Mouse (Mus musculus): ENCODE data around the gene Supt7l. TPM values are rescaled to one million over a fixed set of nuclear protein-coding genes. Genes with fewer than 3 reads are reported as not detected.
A peak's percentile ranks its signal among the peaks of the same experiment; 100 is the strongest.

The Supt7l gene
- total and polyA plus RNA-seq, 2 experiments from 2014 or later: 21.9 to 24.1 TPM

DNA sequence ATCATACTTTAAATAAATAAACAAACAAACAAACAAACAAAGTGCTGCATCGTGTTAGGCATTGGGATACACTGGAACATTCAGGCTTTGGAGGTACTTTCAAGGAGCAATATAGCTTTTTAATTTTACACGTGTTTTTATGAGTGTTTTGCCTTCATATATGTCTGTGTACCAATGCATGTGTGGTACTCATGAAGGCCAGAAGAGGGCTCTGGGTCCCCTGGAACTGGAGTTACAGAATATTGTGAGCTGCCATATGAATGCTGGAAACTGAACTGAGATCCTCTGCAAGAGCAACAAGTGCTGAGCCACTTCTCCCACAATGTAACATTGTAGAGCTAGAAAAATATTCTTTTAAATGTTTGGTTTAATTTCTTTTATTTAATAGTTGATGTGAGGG is 7.6 kb upstream of the Supt7l start:
- H3K27ac ChIP-seq: no peak overlapping the region
- no peak overlapping the region for H3K4me3 ChIP-seq (ENCODE audit: low read length)
- DNase-seq (ENCODE audit: low spot score) (no peak), ATAC-seq (no peak)
- peaks cover 61% of the 10 kb centered on the region for H3K36me3 ChIP-seq (ENCODE audit: insufficient read depth, low read length)
- TF ChIP-seq CTCF (IDR thresholded peaks at IDR 0.05; ENCODE audit: low read depth): no peak
- no peaks in the 10 kb centered on the region for H3K27me3 ChIP-seq (ENCODE audit: insufficient read depth, low read length)
- H3K4me2 ChIP-seq (ENCODE audit: low read depth, low read length): no peak overlapping the region
- no peaks in the 10 kb centered on the region for H3K4me1 ChIP-seq (ENCODE audit: insufficient read depth, low read length)
- no peak overlapping the region for H3K9ac ChIP-seq (replicated peaks; ENCODE audit: low read length)
- WGBS: 89% methylated on average over 2 of the region's 2 CpGs
- H3K9me3 ChIP-seq (ENCODE audit: low read length): no peaks in the 10 kb centered on the region

DNA sequence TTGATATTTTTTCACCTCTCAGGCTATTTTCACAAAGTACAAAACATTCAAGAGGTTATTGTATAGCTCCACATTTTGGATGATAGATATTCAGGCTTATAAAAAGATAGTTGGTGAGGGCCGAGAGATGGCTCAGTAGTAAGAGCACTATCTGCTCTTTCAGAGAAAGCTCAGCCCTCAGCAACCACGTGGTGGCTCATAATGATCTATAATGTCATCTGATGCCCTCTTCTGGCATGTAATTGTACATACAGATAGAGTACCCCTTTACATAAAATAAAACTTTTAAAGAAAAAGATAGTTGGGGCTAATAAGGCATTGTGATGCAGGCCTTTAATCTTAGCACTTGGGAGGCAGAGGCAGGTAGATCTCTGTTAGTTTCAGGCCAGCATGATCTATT is 953 bp upstream of the Supt7l start:
- H3K4me1 ChIP-seq (ENCODE audit: insufficient read depth, low read length): peaks cover 16% of the 10 kb centered on the region
- no peaks in the 10 kb centered on the region for H3K9me3 ChIP-seq (ENCODE audit: low read length)
- H3K4me2 ChIP-seq (ENCODE audit: low read depth, low read length): peak overlapping the region; percentile 99
- no peak for TF ChIP-seq CTCF (IDR thresholded peaks at IDR 0.05; ENCODE audit: low read depth)
- 47% methylated on average over 2 of the region's 2 CpGs for WGBS
- DNase-seq (ENCODE audit: low spot score) (no peak), ATAC-seq (no peak)
- H3K4me3 ChIP-seq (ENCODE audit: low read length): no peak overlapping the region
- no peak overlapping the region for H3K27ac ChIP-seq
- no peak overlapping the region for H3K9ac ChIP-seq (replicated peaks; ENCODE audit: low read length)
- H3K36me3 ChIP-seq (ENCODE audit: insufficient read depth, low read length): peaks cover 31% of the 10 kb centered on the region; the same call in 1 of the 2 replicates
- H3K27me3 ChIP-seq (ENCODE audit: insufficient read depth, low read length): no peaks in the 10 kb centered on the region

DNA sequence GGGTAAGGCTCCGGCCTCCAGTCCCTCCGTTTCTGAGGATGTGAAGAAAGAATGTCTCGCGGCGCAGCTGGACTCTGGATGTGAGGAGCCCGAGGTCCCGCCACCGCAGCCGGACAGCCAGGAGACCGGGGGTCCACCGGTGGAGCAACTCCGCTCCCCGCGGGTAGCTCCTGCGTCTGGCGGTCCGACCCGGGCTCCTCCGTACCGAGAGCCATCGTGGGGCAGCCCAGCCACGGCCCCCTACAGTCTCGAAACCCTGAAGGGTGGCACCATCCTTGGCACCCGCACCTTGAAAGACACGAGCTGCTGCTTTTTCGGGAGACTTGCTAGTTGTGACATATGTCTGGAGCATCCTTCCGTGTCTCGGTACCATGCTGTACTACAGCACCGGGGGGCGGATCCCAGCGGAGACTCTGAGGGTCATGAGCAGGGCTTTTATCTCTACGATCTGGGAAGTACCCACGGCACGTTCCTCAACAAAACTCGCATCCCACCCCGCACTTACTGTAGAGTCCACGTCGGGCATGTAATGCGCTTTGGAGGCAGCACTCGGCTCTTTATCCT is 408 bp downstream of the Supt7l start:
- H3K9ac ChIP-seq (replicated peaks; ENCODE audit: low read length): peak overlapping the region; percentile 83
- H3K9me3 ChIP-seq (ENCODE audit: low read length): no peaks in the 10 kb centered on the region
- H3K4me2 ChIP-seq (ENCODE audit: low read depth, low read length): peak overlapping the region; percentile 99
- TF ChIP-seq CTCF (IDR thresholded peaks at IDR 0.05; ENCODE audit: low read depth): no peak
- DNase-seq (ENCODE audit: low spot score): no peak
- 4% methylated on average over 40 of the region's 40 CpGs for WGBS
- H3K4me1 ChIP-seq (ENCODE audit: insufficient read depth, low read length): peaks cover 16% of the 10 kb centered on the region
- peak overlapping the region; percentile 89; the same call in 1 of the 2 replicates for H3K27ac ChIP-seq
- ATAC-seq: peak; percentile 15; the same call in 1 of the 2 replicates
- H3K36me3 ChIP-seq (ENCODE audit: insufficient read depth, low read length): peaks cover 20% of the 10 kb centered on the region; the same call in 1 of the 2 replicates
- peak overlapping the region; percentile 96 for H3K4me3 ChIP-seq (ENCODE audit: low read length)
- no peaks in the 10 kb centered on the region for H3K27me3 ChIP-seq (ENCODE audit: insufficient read depth, low read length)

- peak within 1 kb of the TSS; percentile 99 for H3K4me2 ChIP-seq (ENCODE audit: low read depth, low read length)
- H3K9me3 ChIP-seq (ENCODE audit: low read length): no peaks in the 10 kb centered on the region
- H3K4me3 ChIP-seq (ENCODE audit: low read length): peak within 1 kb of the TSS; percentile 96
- peak within 1 kb of the TSS; percentile 89 for H3K27ac ChIP-seq
- H3K4me1 ChIP-seq (ENCODE audit: insufficient read depth, low read length): peaks cover 16% of the 10 kb centered on the region
- TF ChIP-seq CTCF (IDR thresholded peaks at IDR 0.05; ENCODE audit: low read depth): no peak
- peak within 1 kb of the TSS; percentile 83 for H3K9ac ChIP-seq (replicated peaks; ENCODE audit: low read length)
- WGBS: under 1% methylated on average over 28 of the region's 28 CpGs
- H3K27me3 ChIP-seq (ENCODE audit: insufficient read depth, low read length): no peaks in the 10 kb centered on the region
- ATAC-seq (peak; percentile 94), DNase-seq (ENCODE audit: low spot score) (peak; percentile 83)
- peaks cover 13% of the 10 kb centered on the region; the same call in 1 of the 2 replicates for H3K36me3 ChIP-seq (ENCODE audit: insufficient read depth, low read length)
Measured at GRCm38 (mm10) chr5:31526354-31527116, 1.1 kb downstream of the Supt7l start, which contains the start of gene Slc4a1ap. TSS of gene Slc4a1ap (plus strand) at chr5:31526995.

DNA sequence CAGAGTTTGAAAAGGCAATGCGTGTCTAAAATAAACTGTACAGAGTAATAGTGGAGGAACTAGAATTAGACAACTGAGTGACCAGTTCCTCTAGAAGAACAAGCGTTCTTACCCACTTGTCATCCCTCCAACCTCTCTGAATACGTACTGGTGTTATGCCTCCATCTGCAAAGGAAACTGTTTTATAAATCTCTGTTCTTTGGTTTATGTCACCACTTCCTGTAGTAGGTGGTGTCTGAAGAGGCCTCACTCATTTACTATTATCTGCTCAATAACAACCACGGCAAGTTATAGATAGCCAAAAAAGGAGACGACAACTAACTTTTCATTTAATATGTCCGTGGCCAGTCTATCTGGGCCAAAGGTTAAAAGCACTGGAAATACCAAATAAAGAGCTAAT is 7.1 kb downstream of the Supt7l start:
- peaks cover 39% of the 10 kb centered on the region for H3K36me3 ChIP-seq (ENCODE audit: insufficient read depth, low read length)
- no peak for DNase-seq (ENCODE audit: low spot score)
- H3K9ac ChIP-seq (replicated peaks; ENCODE audit: low read length): no peak overlapping the region
- no peaks in the 10 kb centered on the region for H3K27me3 ChIP-seq (ENCODE audit: insufficient read depth, low read length)
- ATAC-seq: no peak
- 95% methylated on average over 6 of the region's 6 CpGs for WGBS
- H3K27ac ChIP-seq: no peak overlapping the region
- TF ChIP-seq CTCF (IDR thresholded peaks at IDR 0.05; ENCODE audit: low read depth): no peak
- peaks cover 2% of the 10 kb centered on the region; the same call in 1 of the 2 replicates for H3K4me1 ChIP-seq (ENCODE audit: insufficient read depth, low read length)
- H3K4me3 ChIP-seq (ENCODE audit: low read length): no peak overlapping the region
- H3K4me2 ChIP-seq (ENCODE audit: low read depth, low read length): no peak overlapping the region
- no peaks in the 10 kb centered on the region for H3K9me3 ChIP-seq (ENCODE audit: low read length)

- Histone ChIP-seq H3K4me1 (ENCODE audit: insufficient read depth, low read length) (no peaks in the 10 kb centered on the region), H3K27me3 (ENCODE audit: insufficient read depth, low read length) (no peaks in the 10 kb centered on the region), H3K4me3 (ENCODE audit: low read length) (no peak overlapping the region), H3K4me2 (ENCODE audit: low read depth, low read length) (no peak overlapping the region), H3K9me3 (ENCODE audit: low read length) (no peaks in the 10 kb centered on the region), H3K27ac (no peak overlapping the region), H3K9ac (replicated peaks; ENCODE audit: low read length) (no peak overlapping the region), H3K36me3 (ENCODE audit: insufficient read depth, low read length) (peaks cover 66% of the 10 kb centered on the region)
- DNase-seq (ENCODE audit: low spot score) (no peak), ATAC-seq (no peak)
- 85% methylated on average over 1 of the region's 1 CpGs for WGBS
- no peak for TF ChIP-seq CTCF (IDR thresholded peaks at IDR 0.05; ENCODE audit: low read depth)
Measured at GRCm38 (mm10) chr5:31512481-31512880, 15.1 kb downstream of the Supt7l start.

DNA sequence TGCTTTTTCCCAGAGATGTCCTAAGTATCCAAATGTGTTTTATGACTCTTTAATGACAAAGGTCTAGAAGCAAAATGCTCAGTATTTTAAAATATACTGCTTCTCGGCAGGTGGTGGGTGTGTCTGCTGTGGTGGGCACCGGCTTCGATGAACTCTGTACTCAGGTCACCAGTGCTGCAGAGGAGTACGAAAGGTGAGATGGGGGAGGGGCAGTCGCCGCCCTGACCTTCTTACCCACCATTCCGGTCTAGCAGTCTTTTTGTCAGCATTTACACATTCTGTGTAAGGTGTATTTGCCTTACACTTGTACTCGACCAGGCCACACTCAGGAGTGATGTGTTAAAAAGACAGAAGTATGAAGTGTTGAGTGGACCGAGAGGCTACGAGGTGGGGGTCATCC is 22.8 kb downstream of the Supt7l start:
- no peak overlapping the region for H3K9ac ChIP-seq (replicated peaks; ENCODE audit: low read length)
- H3K36me3 ChIP-seq (ENCODE audit: insufficient read depth, low read length): peaks cover 65% of the 10 kb centered on the region
- no peak overlapping the region for H3K4me3 ChIP-seq (ENCODE audit: low read length)
- H3K4me2 ChIP-seq (ENCODE audit: low read depth, low read length): no peak overlapping the region
- H3K4me1 ChIP-seq (ENCODE audit: insufficient read depth, low read length): no peaks in the 10 kb centered on the region
- no peaks in the 10 kb centered on the region for H3K27me3 ChIP-seq (ENCODE audit: insufficient read depth, low read length)
- ATAC-seq: no peak
- no peaks in the 10 kb centered on the region for H3K9me3 ChIP-seq (ENCODE audit: low read length)
- no peak overlapping the region for H3K27ac ChIP-seq
- DNase-seq (ENCODE audit: low spot score): no peak
- 93% methylated on average over 10 of the region's 10 CpGs for WGBS
- no peak for TF ChIP-seq CTCF (IDR thresholded peaks at IDR 0.05; ENCODE audit: low read depth)

All from hindbrain, postnatal 0 days (tissue).